Mouse (Mus musculus): Measurements from ENCODE around the gene Nppb.

Gene Nppb

DNA sequence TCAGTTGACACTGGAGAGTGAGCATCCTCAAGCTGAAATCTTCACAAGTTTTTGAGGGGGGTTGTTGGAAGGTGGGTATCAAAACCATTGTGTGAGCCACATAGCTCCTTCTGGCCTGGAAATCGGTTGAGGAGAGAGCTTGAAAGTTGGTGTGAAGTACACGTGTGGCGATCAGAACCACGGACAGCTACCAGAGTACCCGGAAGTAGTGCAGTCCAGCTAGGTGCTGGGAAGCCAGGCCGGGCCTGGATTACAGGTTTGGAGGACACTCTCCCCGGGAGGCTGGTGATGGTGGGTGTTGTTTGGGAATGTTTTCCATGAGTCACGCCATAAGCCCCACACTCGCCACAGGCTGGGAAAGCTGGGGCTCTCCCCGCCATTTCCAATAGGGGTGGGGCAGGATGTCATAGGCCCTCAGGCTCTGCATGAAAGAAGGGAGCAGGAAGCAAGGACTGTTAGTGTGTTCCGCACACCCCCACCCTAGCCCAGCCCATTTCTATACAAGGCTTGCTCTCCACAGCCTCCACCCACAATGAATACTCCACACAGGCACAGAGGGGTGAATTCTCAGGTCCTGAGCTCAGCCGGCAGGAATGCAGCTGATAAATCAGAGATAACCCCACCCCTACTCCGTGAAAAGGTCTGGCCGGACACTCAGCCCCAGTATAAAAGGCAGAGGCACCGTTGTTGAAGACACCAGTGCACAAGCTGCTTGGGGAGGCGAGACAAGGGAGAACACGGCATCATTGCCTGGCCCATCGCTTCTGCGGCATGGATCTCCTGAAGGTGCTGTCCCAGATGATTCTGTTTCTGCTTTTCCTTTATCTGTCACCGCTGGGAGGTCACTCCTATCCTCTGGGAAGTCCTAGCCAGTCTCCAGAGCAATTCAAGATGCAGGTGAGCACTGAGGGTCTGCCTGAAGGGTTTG, at the start of gene Nppb:
TSS of gene Nppb (plus strand) at position 584 of the 928 bp plus-strand sequence.
- DNase-seq (ENCODE audit: low read depth): peak; percentile 66

DNA sequence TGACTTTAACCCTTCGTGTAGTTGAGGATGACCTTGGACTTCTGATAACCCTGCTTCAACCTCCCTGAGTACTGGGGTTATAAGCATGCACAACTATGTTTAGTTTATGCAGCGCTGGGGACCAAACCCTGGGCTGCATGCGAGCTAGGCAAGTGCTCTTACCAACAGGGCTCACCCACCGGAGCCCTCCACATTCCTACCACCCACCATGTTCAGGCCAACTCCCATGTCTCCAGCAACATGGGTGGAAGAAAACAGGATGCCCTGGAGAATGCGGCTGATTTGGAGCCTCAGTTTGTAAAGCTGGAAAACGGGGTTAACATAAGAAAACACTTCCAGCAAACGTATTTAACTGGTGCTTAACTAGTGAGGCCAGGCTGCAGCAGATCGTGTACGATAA, 49.7 kb upstream of the Nppb start:
- DNase-seq (ENCODE audit: low read depth): no peak

DNA sequence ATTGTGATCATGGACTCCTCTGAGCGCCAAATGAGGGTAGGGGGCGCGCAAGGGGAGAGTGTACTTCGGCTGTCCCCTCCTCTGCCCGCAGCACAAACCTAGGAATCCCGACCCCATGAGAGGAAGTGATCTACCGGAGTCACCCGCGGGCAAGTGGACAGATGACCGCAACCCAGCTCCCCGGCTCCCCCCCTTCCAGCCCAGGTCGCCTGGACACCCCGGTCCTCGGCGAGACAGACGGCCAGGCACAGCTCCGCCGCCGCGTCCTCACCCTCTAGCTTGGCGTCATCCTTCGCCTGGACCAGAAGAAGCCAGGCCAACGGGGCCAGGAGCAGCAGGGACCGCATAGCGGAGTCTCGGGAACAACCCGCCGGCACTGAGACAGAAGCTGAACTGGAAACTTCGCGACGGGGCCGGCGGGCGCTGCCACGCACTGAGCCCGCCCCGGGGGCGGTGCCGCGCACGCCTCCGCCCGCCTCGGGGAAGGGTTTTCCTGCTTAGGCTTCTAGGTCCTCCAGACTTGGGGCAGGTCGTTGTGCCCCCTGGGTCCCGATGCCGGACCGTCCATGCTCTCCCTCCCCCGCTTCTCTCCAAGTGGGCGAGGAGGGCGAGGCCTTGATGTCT, 49.1 kb upstream of the Nppb start, which contains the start of gene Plod1:
TSS of gene Plod1 (minus strand) at position 437 of the 624 bp plus-strand sequence.
- DNase-seq (ENCODE audit: low read depth): peak; percentile 66

DNA sequence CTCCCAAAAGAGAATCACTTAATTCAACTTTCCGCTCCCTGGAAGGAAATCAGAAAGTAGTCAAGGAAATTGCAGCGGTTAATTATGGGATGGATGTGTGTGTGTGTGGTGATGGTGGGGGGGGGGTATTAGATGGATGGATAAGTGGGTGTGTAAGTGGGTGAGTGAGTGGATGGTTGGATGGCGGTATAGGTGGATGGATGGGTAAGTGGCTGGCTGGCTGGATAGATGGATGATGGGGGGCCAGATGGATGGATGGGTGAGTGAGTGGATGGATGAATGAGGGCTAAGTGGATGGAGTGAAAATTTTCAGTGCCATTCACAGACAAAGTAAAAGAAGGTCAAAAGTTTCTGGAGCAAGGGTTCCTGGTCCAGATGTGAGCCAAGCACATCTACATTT, 48.6 kb upstream of the Nppb start:
- no peak for DNase-seq (ENCODE audit: low read depth)

DNA sequence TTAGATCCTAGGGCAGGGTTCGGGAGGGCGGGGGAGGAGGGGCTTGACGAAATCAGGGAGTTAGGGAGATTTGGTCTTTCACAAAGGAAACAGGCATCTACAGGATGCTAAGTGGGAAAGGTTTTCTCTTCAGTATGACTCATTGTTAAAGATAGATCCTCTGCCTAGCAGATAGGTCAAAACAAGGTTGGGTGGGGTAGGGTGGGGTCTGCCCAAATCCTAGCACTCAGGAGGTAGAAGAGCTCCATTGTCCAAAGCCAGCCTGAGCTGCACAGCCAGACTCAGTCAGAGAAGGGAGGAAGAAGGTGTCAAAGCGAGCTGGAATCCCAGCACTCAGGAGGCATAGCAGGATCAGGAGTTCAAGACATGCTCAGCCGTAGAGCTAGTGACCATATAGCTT, 48.1 kb upstream of the Nppb start:
- no peak for DNase-seq (ENCODE audit: low read depth)

DNA sequence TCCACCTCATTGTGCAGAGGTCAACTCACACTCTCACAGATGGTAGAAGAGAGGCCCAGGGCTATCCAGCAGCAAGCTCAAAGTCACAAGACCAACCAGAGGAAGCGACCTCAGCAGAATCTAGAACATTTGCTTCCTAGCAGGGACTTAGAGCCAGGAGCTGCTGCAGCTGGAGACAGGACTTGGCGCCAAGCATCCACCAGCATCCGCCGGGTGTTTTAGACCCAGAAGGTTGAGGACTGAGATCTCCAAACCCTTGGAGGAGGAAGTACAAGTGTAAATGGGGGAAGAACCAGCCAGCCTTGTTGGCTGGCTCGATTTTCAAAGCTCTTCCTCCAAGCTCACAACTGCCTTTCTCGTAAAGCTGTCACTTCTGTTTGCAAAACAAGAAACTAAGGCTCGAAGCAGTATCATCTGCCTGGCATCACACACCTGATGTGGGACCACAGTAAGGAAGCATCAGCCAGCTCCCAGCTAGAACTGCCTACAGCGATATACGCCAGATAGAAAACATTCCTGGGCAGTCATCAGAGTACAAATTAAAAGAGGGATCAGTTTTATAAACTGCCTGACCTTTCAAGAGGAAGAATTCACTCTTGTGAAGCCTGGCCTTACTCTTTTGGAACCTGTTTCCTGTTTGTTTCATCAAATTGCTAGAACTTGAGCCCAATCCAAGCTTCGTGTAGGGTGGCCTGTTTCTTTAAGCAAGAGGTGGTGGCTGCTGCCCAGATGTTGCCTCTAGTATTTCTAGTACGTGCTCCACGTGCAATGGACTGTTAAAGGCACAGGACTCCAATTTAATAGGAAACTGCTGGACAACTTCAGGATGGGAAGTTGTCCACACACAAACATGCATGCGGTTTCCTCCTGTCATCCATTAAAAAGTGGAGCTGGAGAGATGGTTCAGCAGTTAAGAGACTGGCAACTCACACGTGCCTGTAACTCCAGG, 47.2 kb upstream of the Nppb start:
- DNase-seq (ENCODE audit: low read depth): no peak

DNA sequence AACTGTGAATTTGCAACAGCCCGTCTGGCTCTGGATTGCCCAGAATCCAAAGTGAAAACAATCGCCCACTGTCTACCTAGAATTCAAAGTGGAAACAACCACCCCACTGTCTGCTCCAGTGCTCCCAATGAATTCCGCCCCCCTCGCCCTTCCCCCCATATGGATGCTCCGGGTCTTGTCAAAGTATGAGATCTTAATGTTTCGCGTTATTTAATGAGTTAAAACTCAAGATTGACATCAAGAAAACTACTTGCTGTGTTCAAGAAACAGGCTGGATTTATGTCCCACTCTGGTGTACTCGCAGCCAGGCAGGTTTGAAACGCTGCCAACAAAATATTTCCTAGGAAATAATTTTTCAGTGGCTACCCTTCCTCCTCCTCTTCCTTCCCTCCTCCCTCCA, 45.5 kb upstream of the Nppb start:
- DNase-seq (ENCODE audit: low read depth): no peak

DNA sequence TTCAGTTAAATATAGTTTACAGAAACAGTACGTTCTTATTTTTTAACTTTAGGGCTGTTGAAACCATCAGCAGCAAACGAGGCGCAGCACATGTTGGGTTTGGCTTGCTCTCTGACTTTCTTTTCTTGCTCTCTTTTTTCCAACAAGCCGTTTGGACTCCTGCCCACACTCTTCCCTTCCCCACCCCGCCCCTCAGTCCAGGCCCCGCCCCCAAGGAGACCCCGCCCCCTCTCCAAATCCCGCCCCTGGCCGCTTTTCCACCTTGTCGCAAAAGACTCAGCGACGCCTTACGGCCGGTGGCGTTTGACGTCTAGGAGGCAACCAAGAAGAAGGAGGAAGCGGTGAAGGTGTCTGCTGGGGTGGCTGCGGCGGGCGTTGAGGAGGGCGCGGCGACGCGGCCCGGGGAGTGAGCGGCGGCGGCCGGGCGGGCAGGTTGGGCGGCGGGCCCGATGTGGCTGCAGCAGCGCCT, 45.0 kb upstream of the Nppb start, which contains the start of gene 2510039O18Rik:
TSS of gene 2510039O18Rik (plus strand) at position 320 of the 469 bp plus-strand sequence.
- DNase-seq (ENCODE audit: low read depth): peak; percentile 94

DNA sequence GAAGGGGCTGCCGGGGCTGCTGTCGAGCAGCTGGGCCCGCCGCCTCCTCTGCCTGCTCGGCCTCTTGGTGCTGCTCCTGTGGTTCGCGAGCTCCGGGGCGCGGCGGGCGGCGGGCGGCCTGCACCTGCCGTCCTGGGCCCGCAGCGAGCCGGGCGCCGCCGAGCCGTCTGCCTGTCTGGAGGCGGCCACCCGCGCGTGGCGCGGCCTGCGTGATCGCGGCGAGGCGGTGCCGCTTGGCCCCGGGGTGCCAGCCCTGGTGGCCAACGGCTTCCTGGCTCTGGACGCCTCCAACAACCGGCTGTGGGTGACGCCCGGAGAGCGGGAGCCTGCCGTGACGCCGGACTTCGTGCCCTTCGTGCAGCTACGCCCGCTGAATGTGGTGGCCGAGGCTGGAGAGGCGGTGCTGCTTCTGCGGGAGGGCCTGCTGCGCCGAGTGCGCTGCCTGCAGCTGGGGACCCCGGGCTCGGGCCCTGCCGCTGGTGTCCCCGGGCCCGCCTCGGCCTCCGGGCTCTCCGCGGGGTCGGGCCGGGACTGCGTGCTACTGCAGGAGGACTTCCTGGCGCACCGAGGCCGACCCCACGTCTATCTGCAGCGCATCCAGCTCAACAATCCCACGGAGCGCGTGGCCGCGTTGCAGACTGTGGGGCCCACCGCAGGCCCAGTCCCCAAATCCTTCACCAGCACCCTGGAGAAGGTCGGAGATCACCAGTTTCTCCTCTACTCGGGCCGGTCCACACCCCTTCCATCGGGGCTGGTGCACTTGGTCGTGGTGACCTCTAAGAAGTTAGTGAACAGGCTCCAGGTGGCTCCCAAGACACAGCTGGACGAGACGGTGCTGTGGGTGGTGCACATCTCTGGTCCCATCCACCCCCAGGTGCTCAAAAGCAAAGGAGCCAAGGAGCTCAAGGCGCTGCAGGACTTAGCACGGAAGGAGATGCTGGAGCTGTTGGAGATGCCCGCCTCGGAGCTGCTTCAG, 44.3 kb upstream of the Nppb start:
- DNase-seq (ENCODE audit: low read depth): no peak

DNA sequence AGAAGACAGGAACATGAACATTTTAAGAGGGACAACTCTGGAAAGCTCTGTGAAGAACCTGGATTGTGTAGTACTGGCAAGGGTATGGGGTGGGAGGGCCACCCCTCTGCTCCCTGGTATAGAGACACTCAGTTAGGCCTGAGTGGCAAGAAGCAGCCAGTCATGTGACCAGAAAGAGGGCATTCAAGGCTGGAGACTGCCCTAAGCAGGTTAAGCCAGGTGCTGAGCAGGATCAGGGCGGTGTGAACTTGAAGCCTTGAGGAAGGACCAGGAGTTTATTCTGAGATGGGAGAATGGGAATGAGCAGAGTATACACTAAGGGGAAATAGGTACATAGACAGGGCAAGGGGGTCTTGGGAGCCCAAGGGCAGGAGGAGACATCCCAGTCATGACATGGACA, 42.6 kb upstream of the Nppb start:
- no peak for DNase-seq (ENCODE audit: low read depth)

DNA sequence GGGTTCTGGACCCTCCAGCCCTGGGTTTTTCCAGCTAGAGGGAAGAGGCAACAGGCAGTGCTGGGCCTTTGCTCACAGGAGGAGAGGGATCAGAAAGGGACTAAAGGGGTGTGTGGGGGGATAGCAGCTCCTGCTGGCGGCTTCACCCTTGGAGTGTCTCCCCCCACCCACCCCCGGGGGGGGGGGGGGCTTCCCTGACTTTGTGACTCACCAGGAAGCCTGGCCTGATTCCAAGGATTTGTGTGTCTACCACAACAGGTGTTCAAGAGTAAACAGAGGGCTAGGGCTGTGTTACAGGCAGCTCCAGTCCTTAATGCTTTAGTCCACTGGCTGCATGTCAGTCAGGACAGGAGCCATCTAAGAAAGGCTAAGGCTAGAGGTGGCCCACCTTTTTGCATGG, 38.1 kb upstream of the Nppb start:
- DNase-seq (ENCODE audit: low read depth): no peak

DNA sequence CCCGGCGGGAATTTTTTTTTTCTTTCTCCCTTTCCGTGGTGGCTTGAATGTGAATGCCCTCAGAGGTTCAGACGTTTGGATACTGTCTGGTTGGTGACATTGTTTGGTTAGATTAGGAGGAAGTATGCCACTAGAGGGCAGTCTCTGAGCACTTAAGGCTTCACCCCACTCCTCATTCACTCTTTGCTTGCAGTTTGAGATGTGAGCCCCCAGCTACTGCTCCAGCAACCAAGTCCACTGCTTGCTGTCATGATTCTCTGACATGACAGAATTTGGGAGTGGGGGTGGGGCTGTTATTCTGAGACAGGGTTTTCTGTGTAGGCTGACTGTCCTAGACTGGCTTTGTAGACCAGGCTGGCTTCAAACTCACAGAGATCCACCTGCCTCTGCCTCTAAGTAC, 32.0 kb upstream of the Nppb start:
- DNase-seq (ENCODE audit: low read depth): peak; percentile 78

DNA sequence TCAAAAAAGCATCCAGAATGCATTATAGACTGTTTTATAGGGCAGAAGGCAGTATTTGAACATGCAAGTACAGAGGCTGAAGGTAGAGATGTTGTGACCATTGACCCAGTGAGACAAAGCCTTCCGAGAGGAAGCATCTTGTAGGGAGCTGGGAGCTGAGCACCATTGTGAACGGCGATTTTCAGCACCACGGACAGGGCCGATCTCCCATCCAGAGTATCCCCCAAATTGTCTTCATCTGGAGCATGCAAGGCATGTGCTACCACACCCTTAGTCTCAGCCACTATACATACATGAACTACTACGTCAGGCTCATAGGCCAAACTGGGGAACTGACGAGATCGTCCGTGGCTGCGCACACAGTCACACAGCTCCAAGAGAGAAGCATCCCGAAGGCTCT, 28.4 kb upstream of the Nppb start:
- DNase-seq (ENCODE audit: low read depth): peak; percentile 42

DNA sequence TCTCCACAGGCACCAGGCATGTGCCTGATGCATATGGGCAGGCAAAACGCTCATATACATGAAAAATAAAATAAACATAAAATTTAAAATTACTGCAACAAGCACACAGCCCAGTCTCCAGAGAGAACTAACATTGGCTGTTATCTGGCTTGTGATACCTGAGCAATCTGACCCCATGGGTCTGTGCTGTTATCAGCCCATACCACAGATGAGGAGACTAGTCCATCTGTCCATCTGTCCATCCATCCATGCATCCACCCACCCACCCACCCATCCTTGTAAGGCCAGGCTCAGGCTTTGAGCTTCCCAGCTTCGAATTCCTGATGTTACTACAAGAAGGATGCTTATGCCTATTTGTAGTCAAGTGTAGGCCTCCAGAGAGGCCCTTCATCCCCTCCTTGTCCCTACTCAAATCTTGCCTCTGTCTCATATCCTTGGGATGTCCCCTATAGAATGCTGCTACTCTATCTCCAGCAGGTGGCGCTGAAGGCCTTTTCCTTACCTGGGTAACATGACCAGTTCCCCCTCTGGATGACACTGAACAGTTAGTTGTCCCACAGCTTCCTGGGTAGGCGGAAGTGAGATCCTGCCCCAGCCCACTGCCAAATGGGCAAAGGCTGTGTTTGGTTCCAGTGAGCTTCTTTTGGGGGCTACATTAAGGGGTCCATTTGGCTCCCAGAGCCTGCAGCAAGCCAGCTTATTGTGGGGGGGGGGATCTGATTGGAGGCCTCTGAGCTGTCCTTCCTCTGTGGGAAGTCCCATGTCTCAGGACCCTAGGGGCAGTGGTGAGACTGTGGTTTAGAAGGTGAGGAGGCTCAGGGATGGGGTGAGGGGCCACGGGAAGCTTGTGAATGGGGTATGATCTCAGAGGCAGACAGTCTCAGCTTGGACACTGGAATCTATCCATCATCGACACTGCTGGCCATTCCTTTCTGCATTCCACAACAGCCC, 25.4 kb upstream of the Nppb start:
- peak; percentile 88 for DNase-seq (ENCODE audit: low read depth)

DNA sequence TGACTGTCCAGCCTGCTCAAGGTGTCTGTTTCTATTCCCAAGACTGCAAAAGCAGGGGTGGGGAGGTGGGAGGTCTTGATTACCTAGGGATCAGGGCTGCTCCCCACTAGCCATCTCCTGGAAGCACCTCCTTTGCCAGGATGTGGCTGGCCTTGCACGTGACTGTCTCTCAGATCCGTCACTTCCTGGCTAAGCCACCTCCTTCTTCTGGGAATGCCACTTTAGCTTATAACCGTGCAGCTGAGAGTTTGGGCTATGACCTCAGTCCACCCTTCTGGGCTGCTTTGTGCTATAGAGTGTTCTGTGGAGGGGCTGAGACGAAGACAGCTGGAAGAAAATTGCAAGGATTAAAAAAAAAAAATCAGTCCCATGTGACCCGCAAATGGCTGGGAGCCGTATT, 22.8 kb upstream of the Nppb start:
- DNase-seq (ENCODE audit: low read depth): peak; percentile 63

DNA sequence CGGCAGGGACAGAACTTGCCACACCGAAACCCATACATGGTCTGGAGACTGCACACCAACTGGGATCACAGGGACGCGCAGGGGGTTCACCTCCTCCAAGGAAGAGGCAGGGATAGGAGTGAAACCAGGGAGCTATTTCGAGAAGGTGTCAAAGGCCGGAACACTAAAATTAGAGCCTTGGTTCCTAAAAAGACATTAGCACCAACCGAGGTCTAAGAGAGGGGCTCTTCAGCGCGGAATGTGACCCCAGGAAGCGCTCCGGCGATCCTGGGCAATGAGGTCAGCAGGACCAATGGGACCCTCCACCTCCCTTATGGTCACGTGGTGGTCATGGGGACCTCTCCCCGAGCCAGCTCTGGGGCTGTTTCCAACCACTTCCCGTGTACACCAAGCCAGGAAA, 22.0 kb upstream of the Nppb start:
- no peak for DNase-seq (ENCODE audit: low read depth)

DNA sequence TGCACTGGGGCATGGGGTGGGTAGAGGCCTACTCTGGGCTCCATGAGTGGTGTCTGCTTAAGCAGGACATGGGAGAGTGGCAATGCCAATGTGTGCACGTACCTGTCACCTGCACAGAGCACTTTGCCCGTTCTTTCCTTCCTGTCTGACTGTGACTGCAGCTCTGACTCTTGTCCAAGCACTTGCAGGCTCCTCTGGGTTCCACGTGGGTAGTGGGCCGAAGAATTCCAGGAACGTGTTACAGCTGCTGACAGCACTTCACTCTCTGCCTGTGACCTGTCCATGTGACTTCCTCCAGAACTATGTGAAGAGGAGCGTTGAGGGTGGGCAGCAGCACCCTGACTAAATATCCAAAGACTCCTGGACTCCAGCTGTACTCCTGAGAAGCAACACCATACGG, 19.9 kb upstream of the Nppb start:
- no peak for DNase-seq (ENCODE audit: low read depth)

DNA sequence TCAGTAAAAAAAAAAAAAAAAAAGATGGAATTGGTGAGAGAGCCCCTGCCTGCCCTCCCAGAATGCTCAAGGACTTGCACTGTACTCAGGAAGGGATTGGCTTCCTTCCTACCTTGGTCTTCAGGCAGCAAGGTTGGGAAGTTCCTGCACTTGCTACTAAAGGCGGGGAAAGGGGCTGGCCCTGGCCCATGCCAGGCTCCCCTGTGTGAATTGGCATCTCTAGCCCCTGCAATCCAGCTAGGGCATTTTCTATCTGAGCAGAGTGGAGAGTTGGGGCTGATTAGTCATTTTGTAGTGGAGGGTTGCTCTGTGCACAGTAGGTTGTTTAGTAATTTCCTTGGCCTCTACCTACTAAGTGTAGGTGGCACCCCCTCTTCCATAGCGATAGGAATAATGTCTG, 16.8 kb upstream of the Nppb start:
- no peak for DNase-seq (ENCODE audit: low read depth)

DNA sequence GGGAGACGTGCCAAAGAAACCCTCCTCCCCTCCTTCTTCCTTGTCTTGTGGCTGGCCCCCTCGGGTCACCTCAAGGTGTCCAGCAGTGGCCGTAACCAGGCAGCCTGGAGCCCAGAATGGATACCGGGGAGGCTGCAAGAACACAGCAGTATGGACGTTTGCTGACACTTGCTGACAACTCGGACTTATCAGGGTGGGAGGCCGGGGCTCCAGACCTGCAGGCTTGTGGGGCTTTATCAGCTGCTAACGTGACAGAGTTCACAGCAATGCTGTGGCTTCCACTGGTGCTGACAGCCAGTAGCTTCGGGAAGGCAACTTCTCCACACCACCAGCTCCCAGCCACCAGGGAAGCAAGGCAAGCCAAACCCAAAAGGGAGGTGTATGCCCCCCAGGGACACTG, 16.3 kb upstream of the Nppb start:
- DNase-seq (ENCODE audit: low read depth): no peak

DNA sequence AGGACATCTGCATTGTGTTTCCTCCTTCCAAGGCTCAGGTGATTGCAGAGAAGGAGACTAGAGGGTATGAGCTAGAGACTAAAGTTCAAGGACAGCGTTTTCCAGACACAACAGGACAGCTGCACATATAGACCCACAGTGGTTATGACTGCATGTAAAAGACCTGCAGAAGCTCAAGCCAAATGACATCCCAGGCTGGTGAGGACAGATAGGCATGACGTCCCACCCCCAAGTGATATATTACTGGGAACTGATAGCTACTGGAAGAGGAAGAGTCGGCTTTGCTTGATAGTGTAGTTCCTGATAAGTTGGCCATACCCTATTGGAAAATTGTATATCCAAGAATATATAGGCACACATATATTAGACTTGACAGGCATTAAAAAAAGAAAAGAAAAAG, 9.4 kb upstream of the Nppb start:
- DNase-seq (ENCODE audit: low read depth): no peak

All from 416B (cell line).